Mouse (Mus musculus): Measurements from ENCODE around the gene Lcn2. TPM values are rescaled to one million over a fixed set of nuclear protein-coding genes. Genes with fewer than 3 reads are reported as not detected.

Lcn2 gene
- polyA plus RNA-seq (2015; fragmentation: Nextera tagmentation; extraction: Ambion mirVana): 2.2 TPM in 2 replicates

- peaks cover 4% of the 10 kb centered on the region; the same call in 1 of the 2 replicates for H3K27me3 ChIP-seq
- H3K9ac ChIP-seq: no peak within 1 kb of the TSS
- ATAC-seq (ENCODE audit: borderline replicate concordance, extremely low read depth, low FRiP score, low TSS enrichment): 0 out of 2 replicates have a peak, but pooled peaks have one; percentile 6
- H3K4me2 ChIP-seq: no peak within 1 kb of the TSS
- 46% methylated on average over 5 of the region's 5 CpGs for WGBS
- no peaks in the 10 kb centered on the region for H3K36me3 ChIP-seq
- no peaks in the 10 kb centered on the region for H3K4me1 ChIP-seq
- H3K4me3 ChIP-seq: no peak within 1 kb of the TSS
- H3K27ac ChIP-seq: no peak within 1 kb of the TSS
- H3K9me3 ChIP-seq: no peaks in the 10 kb centered on the region
These were observed at the start of gene Lcn2 for GRCm38 (mm10) chr2:32387706-32388490. Lcn2 (minus strand) TSS chr2:32388252.

GRCm38 (mm10) chr2:32437612-32438166 is 49.6 kb upstream of the Lcn2 start:
- Histone ChIP-seq H3K4me1 (peaks cover 37% of the 10 kb centered on the region), H3K27me3 (no peaks in the 10 kb centered on the region), H3K27ac (peak overlapping the region; percentile 62), H3K9ac (no peak overlapping the region), H3K4me3 (no peak overlapping the region), H3K4me2 (no peak overlapping the region), H3K9me3 (no peaks in the 10 kb centered on the region), H3K36me3 (no peaks in the 10 kb centered on the region)
- 79% methylated on average over 2 of the region's 2 CpGs for WGBS
- ATAC-seq (ENCODE audit: borderline replicate concordance, extremely low read depth, low FRiP score, low TSS enrichment): no peak

- Histone ChIP-seq H3K36me3 (no peaks in the 10 kb centered on the region), H3K4me2 (no peak overlapping the region), H3K4me1 (peaks cover 37% of the 10 kb centered on the region), H3K4me3 (no peak overlapping the region), H3K27me3 (no peaks in the 10 kb centered on the region), H3K9me3 (no peaks in the 10 kb centered on the region), H3K9ac (no peak overlapping the region), H3K27ac (peak overlapping the region; percentile 62)
- ATAC-seq (ENCODE audit: borderline replicate concordance, extremely low read depth, low FRiP score, low TSS enrichment): peak; percentile 55; the same call in 1 of the 2 replicates
- 46% methylated on average over 3 of the region's 3 CpGs for WGBS
These were observed 48.8 kb upstream of the Lcn2 start for GRCm38 (mm10) chr2:32436686-32437372.

- peak; percentile 84 for ATAC-seq (ENCODE audit: borderline replicate concordance, extremely low read depth, low FRiP score, low TSS enrichment)
- H3K27ac ChIP-seq: peak overlapping the region; percentile 34
- H3K4me2 ChIP-seq: peak overlapping the region; percentile 55
- peak overlapping the region; percentile 2; the same call in 1 of the 2 replicates for H3K9ac ChIP-seq
- H3K27me3 ChIP-seq: no peaks in the 10 kb centered on the region
- peaks cover 44% of the 10 kb centered on the region for H3K4me1 ChIP-seq
- no peaks in the 10 kb centered on the region for H3K36me3 ChIP-seq
- WGBS: 8% methylated on average over 18 of the region's 18 CpGs
- no peaks in the 10 kb centered on the region for H3K9me3 ChIP-seq
- H3K4me3 ChIP-seq: peak overlapping the region; percentile 32
These were observed 42.9 kb upstream of the Lcn2 start for GRCm38 (mm10) chr2:32430701-32431676.

- H3K4me3 ChIP-seq: no peak overlapping the region
- H3K36me3 ChIP-seq: no peaks in the 10 kb centered on the region
- H3K27ac ChIP-seq: 0 out of 2 replicates have a peak overlapping the region, but pooled peaks have one; percentile 49
- H3K27me3 ChIP-seq: no peaks in the 10 kb centered on the region
- no peak for ATAC-seq (ENCODE audit: borderline replicate concordance, extremely low read depth, low FRiP score, low TSS enrichment)
- no peaks in the 10 kb centered on the region for H3K9me3 ChIP-seq
- H3K4me1 ChIP-seq: peaks cover 54% of the 10 kb centered on the region
- H3K4me2 ChIP-seq: no peak overlapping the region
- WGBS: 56% methylated on average over 4 of the region's 4 CpGs
- H3K9ac ChIP-seq: no peak overlapping the region
These were observed 41.3 kb upstream of the Lcn2 start for GRCm38 (mm10) chr2:32429215-32429891.

DNA sequence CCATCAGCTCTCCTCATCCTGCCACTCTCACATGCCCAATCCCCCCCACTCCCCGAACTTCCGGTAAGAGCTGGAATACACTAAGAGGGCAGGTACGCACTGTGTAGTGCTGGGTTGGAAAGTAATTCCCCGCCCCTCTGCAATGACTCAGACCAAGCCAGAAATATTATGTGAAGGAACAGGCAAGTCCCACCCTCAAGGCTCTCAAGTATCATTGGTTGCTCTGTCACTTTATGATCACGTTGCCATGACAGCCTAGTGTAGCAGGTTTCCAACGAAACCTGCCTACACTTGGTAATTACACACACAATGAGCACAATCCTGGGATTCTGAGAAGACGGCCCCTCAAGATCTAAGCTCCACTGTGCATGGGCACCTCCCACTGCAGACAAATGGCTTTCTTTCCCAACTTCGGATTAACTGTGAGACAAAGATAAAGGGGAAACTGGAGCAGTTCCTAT is 40.2 kb upstream of the Lcn2 start:
- Histone ChIP-seq H3K9ac (no peak overlapping the region), H3K4me2 (peak overlapping the region; percentile 37), H3K4me3 (no peak overlapping the region), H3K27ac (peak overlapping the region; percentile 49), H3K27me3 (no peaks in the 10 kb centered on the region), H3K36me3 (no peaks in the 10 kb centered on the region), H3K9me3 (no peaks in the 10 kb centered on the region), H3K4me1 (peaks cover 62% of the 10 kb centered on the region)
- peak; percentile 46; the same call in 1 of the 2 replicates for ATAC-seq (ENCODE audit: borderline replicate concordance, extremely low read depth, low FRiP score, low TSS enrichment)
- 37% methylated on average over 8 of the region's 8 CpGs for WGBS

- H3K4me3 ChIP-seq: no peak overlapping the region
- ATAC-seq (ENCODE audit: borderline replicate concordance, extremely low read depth, low FRiP score, low TSS enrichment): no peak
- peak overlapping the region; percentile 49 for H3K27ac ChIP-seq
- H3K4me1 ChIP-seq: peaks cover 68% of the 10 kb centered on the region
- H3K36me3 ChIP-seq: no peaks in the 10 kb centered on the region
- H3K4me2 ChIP-seq: no peak overlapping the region
- no peaks in the 10 kb centered on the region for H3K27me3 ChIP-seq
- WGBS: 71% methylated on average over 5 of the region's 5 CpGs
- no peaks in the 10 kb centered on the region for H3K9me3 ChIP-seq
- no peak overlapping the region for H3K9ac ChIP-seq
These were observed 39.7 kb upstream of the Lcn2 start for GRCm38 (mm10) chr2:32427720-32428119.

DNA sequence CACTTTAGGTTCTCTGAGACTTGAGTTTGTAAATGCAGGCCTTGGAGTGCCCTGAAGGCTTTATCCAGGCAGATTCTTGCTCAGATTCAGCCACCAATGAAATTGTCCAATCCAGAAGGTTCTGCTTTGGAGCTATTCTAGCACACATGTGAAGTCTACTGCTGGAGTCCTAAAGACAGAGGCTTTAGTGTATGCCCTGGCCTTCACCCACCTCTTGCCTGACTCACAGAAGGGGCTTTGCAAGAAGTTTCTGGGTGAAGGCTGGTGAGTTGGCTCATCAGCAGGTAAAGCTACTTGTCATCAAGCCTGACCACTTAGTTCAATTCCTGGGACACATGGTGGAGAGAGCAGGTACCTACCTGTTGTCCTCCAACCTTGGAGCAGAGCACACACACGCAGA is 38.1 kb upstream of the Lcn2 start:
- Histone ChIP-seq H3K4me1 (peaks cover 68% of the 10 kb centered on the region), H3K27me3 (no peaks in the 10 kb centered on the region), H3K4me3 (no peak overlapping the region), H3K9me3 (no peaks in the 10 kb centered on the region), H3K4me2 (no peak overlapping the region), H3K36me3 (no peaks in the 10 kb centered on the region), H3K9ac (no peak overlapping the region), H3K27ac (no peak overlapping the region; the same call in 1 of the 2 replicates)
- ATAC-seq (ENCODE audit: borderline replicate concordance, extremely low read depth, low FRiP score, low TSS enrichment): no peak
- 96% methylated on average over 1 of the region's 1 CpGs for whole genome bisulfite sequencing

DNA sequence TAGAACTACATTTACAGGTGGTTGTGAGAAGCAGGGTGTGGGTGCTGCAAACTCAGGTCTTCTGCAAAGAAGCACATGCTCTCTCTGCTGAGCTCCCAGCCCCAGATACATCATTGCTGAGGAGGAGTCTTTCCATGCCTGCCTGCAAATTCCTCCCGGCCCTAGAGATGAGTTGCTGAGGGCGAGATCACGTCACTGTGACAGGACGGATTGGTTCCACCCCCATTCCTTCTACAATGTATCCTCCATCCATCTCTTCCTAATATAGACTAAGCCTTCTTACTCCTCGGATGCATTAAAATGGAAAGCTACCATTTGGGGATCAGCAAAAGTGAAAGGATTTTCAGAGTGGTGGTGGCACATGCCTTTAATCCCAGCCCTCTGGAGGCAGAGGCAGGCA is 37.5 kb upstream of the Lcn2 start:
- 59% methylated on average over 5 of the region's 5 CpGs for WGBS
- H3K27me3 ChIP-seq: no peaks in the 10 kb centered on the region
- peaks cover 62% of the 10 kb centered on the region for H3K4me1 ChIP-seq
- H3K9ac ChIP-seq: no peak overlapping the region
- no peak overlapping the region for H3K4me3 ChIP-seq
- H3K36me3 ChIP-seq: peaks cover 5% of the 10 kb centered on the region; the same call in 1 of the 2 replicates
- no peak for ATAC-seq (ENCODE audit: borderline replicate concordance, extremely low read depth, low FRiP score, low TSS enrichment)
- H3K9me3 ChIP-seq: no peaks in the 10 kb centered on the region
- H3K4me2 ChIP-seq: no peak overlapping the region
- H3K27ac ChIP-seq: no peak overlapping the region

- ATAC-seq (ENCODE audit: borderline replicate concordance, extremely low read depth, low FRiP score, low TSS enrichment): no peak
- H3K27ac ChIP-seq: peak overlapping the region; percentile 97
- no peaks in the 10 kb centered on the region for H3K27me3 ChIP-seq
- WGBS: 28% methylated on average over 3 of the region's 3 CpGs
- H3K4me1 ChIP-seq: peaks cover 54% of the 10 kb centered on the region
- no peaks in the 10 kb centered on the region for H3K9me3 ChIP-seq
- H3K36me3 ChIP-seq: peaks cover 12% of the 10 kb centered on the region
- no peak overlapping the region for H3K4me2 ChIP-seq
- no peak overlapping the region for H3K4me3 ChIP-seq
- H3K9ac ChIP-seq: no peak overlapping the region
These were observed 36.7 kb upstream of the Lcn2 start for GRCm38 (mm10) chr2:32424796-32425195.
